Mouse (Mus musculus): ENCODE results near the gene Olfr1371. TPM values are rescaled to one million over a fixed set of nuclear protein-coding genes. Genes with fewer than 3 reads are reported as not detected.
A peak's percentile ranks its signal among the peaks of the same experiment; 100 is the strongest.

The Olfr1371 gene
- polyA plus RNA-seq, 1 experiment from 2014 or later: not detected

DNA sequence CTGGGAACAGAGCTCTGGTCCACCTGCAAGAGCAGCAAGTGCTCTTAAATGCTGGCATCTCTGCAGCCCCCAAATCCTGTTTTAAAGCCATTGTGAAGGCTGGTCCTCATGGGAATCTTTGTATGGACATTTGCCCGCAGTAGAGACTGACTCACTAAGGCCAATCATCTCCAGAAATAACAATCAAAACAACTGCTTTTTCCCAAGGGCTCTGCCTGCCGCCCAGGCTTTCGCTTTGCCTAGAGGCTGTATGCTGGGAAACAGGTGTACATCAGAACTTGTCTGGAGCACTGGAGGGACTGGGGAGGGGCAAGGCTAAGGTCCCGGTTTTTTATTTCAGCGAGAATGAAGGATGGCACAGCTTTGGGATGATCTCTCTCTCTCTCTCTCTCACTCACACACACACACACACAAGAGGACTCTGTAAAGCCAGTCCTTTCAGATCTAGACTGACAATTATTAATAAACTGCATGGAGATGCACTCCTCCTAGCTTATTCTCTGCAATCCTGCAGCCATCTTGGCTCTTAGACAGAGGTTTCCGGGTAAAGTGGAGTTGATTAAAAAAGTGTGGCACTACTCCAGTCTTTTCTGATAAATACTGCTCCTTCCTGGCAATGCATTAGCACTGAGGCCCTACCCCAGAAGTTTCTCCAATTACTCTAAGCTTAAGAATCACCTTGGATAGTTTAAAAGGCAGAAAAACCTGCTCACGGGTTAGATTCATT, 15.1 kb upstream of the Olfr1371 start:
- Histone ChIP-seq H3K4me3 (ENCODE audit: low read depth, low read length) (no peak overlapping the region), H3K4me1 (replicated peaks; ENCODE audit: control insufficient read depth, insufficient read depth) (peaks cover 2% of the 10 kb centered on the region; the same call in 1 of the 2 replicates), H3K27ac (replicated peaks) (no peak overlapping the region), H3K9me3 (ENCODE audit: control insufficient read depth, low read length) (no peaks in the 10 kb centered on the region), H3K27me3 (ENCODE audit: control insufficient read depth, insufficient read depth, low read length) (no peaks in the 10 kb centered on the region), H3K4me2 (replicated peaks; ENCODE audit: low read depth) (no peak overlapping the region), H3K36me3 (ENCODE audit: control insufficient read depth, insufficient read depth, low read length) (no peaks in the 10 kb centered on the region), H3K9ac (ENCODE audit: low read length) (no peak overlapping the region)
- 76% methylated on average over 7 of the region's 7 CpGs for WGBS
- TF ChIP-seq CTCF (IDR thresholded peaks at IDR 0.05; ENCODE audit: low read depth): no peak
- TF ChIP-seq EP300 (optimal IDR thresholded peaks at IDR 0.05): no peak
- ATAC-seq (ENCODE audit: low FRiP score, low TSS enrichment) (no peak), DNase-seq (ENCODE audit: low spot score) (no peak)

DNA sequence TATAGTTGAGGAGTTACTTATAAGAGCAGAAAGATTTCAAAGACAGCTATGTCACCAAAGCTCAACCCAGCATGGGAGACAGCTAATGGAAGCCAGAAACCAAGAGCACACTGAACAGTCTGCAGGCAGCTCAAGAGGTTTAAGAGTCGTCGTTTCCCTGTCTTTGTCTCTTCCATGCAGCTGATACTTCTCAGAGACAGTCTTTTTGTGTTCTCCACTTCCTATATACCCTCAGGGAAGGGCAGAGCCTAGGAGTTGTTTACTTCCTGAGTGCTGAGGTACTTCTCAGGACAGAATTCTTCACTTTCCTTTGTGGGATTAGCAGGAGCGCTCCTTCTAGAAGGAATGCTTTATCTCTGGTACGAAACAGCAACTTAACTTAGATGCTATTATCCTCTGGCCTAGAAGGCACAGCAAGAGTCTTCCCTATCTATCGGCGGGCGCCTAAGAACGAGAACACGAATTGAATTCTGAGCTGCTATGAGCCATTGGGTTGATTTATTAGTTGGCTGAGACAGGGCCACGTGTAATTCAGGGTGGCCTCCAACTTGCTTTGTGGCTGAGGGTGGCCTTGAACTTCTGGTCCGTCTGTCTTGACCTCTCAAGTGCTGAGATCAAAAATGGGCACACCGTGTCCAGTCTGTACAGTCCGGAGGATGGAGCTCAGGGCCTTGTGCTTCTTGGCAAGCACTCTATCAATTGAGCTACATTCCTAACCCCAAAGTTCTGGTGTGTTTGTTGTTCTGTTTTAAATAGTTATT, 13.9 kb upstream of the Olfr1371 start:
- H3K4me3 ChIP-seq (ENCODE audit: low read depth, low read length): no peak overlapping the region
- H3K4me1 ChIP-seq (replicated peaks; ENCODE audit: control insufficient read depth, insufficient read depth): peaks cover 2% of the 10 kb centered on the region; the same call in 1 of the 2 replicates
- TF ChIP-seq CTCF (IDR thresholded peaks at IDR 0.05; ENCODE audit: low read depth): no peak
- TF ChIP-seq EP300 (optimal IDR thresholded peaks at IDR 0.05): no peak
- H3K36me3 ChIP-seq (ENCODE audit: control insufficient read depth, insufficient read depth, low read length): no peaks in the 10 kb centered on the region
- ATAC-seq (ENCODE audit: low FRiP score, low TSS enrichment) (no peak), DNase-seq (ENCODE audit: low spot score) (no peak)
- no peak overlapping the region for H3K4me2 ChIP-seq (replicated peaks; ENCODE audit: low read depth)
- H3K9me3 ChIP-seq (ENCODE audit: control insufficient read depth, low read length): no peaks in the 10 kb centered on the region
- no peaks in the 10 kb centered on the region for H3K27me3 ChIP-seq (ENCODE audit: control insufficient read depth, insufficient read depth, low read length)
- H3K27ac ChIP-seq (replicated peaks): no peak overlapping the region
- H3K9ac ChIP-seq (ENCODE audit: low read length): no peak overlapping the region
- 70% methylated on average over 13 of the region's 13 CpGs for WGBS

DNA sequence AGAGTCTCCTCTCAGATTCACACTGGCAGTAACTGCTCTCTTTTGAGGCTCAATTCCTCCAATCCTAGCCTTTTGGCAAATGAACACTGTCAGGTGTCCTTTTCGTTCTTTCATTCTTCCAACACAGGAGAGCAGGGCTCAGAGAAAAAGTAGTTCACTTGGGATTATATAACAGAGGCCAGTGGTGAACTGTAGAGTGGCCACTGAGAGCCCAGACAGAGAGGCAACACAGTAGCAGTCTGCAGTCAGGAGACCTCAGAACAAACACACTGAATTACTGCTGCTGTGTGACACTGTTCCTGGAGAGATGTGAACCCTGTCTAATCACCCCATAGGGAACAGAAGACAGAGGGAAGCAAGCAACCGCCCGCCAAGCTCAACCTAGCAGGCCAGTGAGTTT, 13.3 kb upstream of the Olfr1371 start:
- 72% methylated on average over 3 of the region's 3 CpGs for WGBS
- H3K4me2 ChIP-seq (replicated peaks; ENCODE audit: low read depth): no peak overlapping the region
- no peak overlapping the region for H3K27ac ChIP-seq (replicated peaks)
- peaks cover 2% of the 10 kb centered on the region; the same call in 1 of the 2 replicates for H3K4me1 ChIP-seq (replicated peaks; ENCODE audit: control insufficient read depth, insufficient read depth)
- TF ChIP-seq EP300 (optimal IDR thresholded peaks at IDR 0.05) (no peak), CTCF (IDR thresholded peaks at IDR 0.05; ENCODE audit: low read depth) (no peak)
- no peak for DNase-seq (ENCODE audit: low spot score)
- H3K36me3 ChIP-seq (ENCODE audit: control insufficient read depth, insufficient read depth, low read length): no peaks in the 10 kb centered on the region
- no peaks in the 10 kb centered on the region for H3K9me3 ChIP-seq (ENCODE audit: control insufficient read depth, low read length)
- no peak overlapping the region for H3K9ac ChIP-seq (ENCODE audit: low read length)
- H3K4me3 ChIP-seq (ENCODE audit: low read depth, low read length): no peak overlapping the region
- ATAC-seq (ENCODE audit: low FRiP score, low TSS enrichment): no peak
- H3K27me3 ChIP-seq (ENCODE audit: control insufficient read depth, insufficient read depth, low read length): no peaks in the 10 kb centered on the region

DNA sequence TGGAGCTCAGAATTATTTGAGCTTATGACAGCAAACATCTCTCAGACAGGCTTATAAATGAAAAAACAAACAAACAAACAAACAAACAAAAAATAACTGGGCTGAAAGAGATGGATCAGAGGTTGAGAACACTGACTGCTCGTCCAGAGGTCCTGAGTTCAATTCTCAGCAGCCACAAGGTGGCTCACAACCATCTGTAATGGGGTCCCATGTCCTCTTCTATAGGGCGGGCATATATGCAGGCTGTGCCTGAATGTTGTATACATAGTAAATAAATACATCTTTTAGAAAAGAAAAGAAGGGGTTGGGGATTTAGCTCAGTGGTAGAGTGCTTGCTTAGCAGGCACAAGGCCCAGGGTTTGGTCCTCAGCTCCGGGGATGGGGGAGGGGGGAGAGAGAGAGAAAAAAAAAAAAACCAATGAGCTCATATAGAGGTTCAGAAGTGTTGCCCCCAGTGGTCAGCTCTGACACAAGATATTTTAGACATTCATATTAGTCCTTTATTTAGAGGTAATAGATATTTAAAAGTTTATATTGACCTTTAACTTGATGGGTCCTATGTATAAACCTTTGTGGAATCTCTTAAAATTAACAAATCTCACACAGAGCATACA, 12.3 kb upstream of the Olfr1371 start:
- H3K9me3 ChIP-seq (ENCODE audit: control insufficient read depth, low read length): no peaks in the 10 kb centered on the region
- ATAC-seq (ENCODE audit: low FRiP score, low TSS enrichment) (no peak), DNase-seq (ENCODE audit: low spot score) (no peak)
- H3K36me3 ChIP-seq (ENCODE audit: control insufficient read depth, insufficient read depth, low read length): no peaks in the 10 kb centered on the region
- peaks cover 2% of the 10 kb centered on the region; the same call in 1 of the 2 replicates for H3K4me1 ChIP-seq (replicated peaks; ENCODE audit: control insufficient read depth, insufficient read depth)
- WGBS: 39% methylated on average over 3 of the region's 3 CpGs
- no peak overlapping the region for H3K27ac ChIP-seq (replicated peaks)
- no peak overlapping the region for H3K4me2 ChIP-seq (replicated peaks; ENCODE audit: low read depth)
- no peak overlapping the region for H3K9ac ChIP-seq (ENCODE audit: low read length)
- no peak overlapping the region for H3K4me3 ChIP-seq (ENCODE audit: low read depth, low read length)
- no peaks in the 10 kb centered on the region for H3K27me3 ChIP-seq (ENCODE audit: control insufficient read depth, insufficient read depth, low read length)
- TF ChIP-seq EP300 (optimal IDR thresholded peaks at IDR 0.05): no peak
- TF ChIP-seq CTCF (IDR thresholded peaks at IDR 0.05; ENCODE audit: low read depth): no peak

DNA sequence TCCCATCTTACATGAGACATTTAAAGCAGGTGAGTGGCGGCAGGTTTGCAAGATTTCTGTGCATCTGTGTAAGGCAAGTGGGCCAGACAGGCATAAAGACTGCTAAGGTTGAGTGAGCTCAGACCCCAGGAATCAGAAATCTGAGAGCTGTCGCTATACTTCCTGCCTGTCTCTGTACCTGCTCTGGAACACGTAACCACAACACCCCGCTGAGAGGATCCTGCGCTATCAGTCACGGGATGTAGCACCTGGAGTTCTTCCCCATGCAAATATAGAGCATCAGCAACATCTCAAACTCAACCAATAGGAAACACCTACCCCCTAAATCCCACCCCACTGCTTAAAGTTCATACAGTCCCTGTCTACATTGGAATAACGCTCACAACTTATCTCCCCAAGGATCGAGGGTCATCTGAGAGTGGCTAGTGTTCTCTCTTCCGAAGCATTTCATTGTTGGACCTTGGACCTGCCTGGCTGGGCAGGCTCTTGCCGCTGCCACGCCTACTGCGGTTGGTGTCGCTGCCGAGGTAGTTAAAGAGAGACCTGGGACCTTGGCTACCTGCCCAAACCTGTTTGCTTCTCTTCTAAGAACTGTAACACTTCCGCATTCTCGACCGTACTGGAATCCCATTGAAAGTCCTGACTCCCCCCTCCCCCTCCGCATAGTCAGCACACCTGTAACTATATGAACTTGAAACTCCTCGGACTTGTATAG, 10.3 kb upstream of the Olfr1371 start:
- peak; percentile 95 for DNase-seq (ENCODE audit: low spot score)
- Histone ChIP-seq H3K4me2 (replicated peaks; ENCODE audit: low read depth) (peak overlapping the region; percentile 26; the same call in 1 of the 2 replicates), H3K27ac (replicated peaks) (peak overlapping the region; percentile 49; the same call in 1 of the 2 replicates), H3K4me1 (replicated peaks; ENCODE audit: control insufficient read depth, insufficient read depth) (no peaks in the 10 kb centered on the region), H3K9ac (ENCODE audit: low read length) (no peak overlapping the region), H3K4me3 (ENCODE audit: low read depth, low read length) (peak overlapping the region; percentile 4; the same call in 1 of the 2 replicates), H3K36me3 (ENCODE audit: control insufficient read depth, insufficient read depth, low read length) (no peaks in the 10 kb centered on the region), H3K27me3 (ENCODE audit: control insufficient read depth, insufficient read depth, low read length) (no peaks in the 10 kb centered on the region), H3K9me3 (ENCODE audit: control insufficient read depth, low read length) (no peaks in the 10 kb centered on the region)
- TF ChIP-seq CTCF (IDR thresholded peaks at IDR 0.05; ENCODE audit: low read depth) (peak; percentile 29; the same call in 1 of the 2 replicates), EP300 (optimal IDR thresholded peaks at IDR 0.05) (no peak)
- 8% methylated on average over 19 of the region's 19 CpGs for WGBS
- ATAC-seq (ENCODE audit: low FRiP score, low TSS enrichment): peak; percentile 92

All from stomach, postnatal 0 days (tissue).